Mouse (Mus musculus) ES-E14 (cell line): ENCODE measurements around the gene Btn2a2.
A peak's percentile ranks its signal among the peaks of the same experiment; 100 is the strongest.

Source experiments
- CHD2 ChIP-seq: IDR thresholded peaks from 2 replicates; pipeline ENCODE4 v1.6.1; 2014; ENCODE audit warnings: mild to moderate bottlenecking, low read depth, low read length, inconsistent platforms
- MAFK ChIP-seq: IDR thresholded peaks from 2 replicates; pipeline ENCODE4 v1.6.1; 2014; ENCODE audit warnings: mild to moderate bottlenecking, low read depth, low read length, inconsistent platforms; ENCODE audit not compliant: insufficient read depth
- ZC3H11A ChIP-seq: IDR thresholded peaks from 2 replicates; pipeline ENCODE4 v1.6.1; 2012; ENCODE audit warnings: low read depth, mild to moderate bottlenecking, inconsistent platforms, low read length, borderline replicate concordance
- ZNF384 ChIP-seq: IDR thresholded peaks from 2 replicates; pipeline ENCODE4 v1.6.1; 2012; ENCODE audit warnings: low read depth, low read length, inconsistent platforms

- TF ChIP-seq MAFK (peak; percentile 96), ZC3H11A (no peak), CHD2 (no peak), ZNF384 (no peak)
Observed at GRCm38 (mm10) chr13:23466911-23467310, 21.7 kb downstream of the Btn2a2 start.
